ENCODE assay signal across 9 mouse cellular contexts in the genomic region with DNA sequence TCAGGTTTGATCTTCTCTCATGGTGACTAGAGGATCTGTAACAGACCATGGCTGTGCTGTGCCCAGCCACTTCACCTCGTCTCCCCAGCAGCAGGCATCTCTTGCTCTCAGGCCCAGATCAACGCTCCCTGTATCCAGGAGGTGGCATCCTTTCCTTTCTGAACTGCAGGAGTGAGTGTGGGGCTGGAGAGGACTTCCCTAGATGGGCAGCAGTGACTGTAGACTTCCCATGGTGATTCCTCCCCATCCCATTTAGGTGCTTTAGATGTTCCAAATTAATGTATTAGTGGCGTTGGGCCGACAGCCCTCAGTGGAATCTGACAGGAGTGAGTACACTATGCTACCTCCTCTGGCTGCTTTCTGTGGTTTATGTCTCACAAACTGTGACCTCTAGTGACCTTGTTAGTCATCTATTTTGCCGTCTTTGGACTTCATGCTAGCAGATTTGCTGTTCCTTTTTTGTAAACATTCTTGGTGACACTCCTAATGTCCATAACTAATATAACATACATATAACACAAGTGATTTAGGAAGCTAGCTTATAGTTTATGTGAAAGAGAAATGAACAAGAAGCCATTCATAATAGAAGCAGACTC.
DNase-seq lines count a peak whose midpoint lies in the region; ATAC-seq and TF ChIP-seq lines count a peak whose summit lies in the region.
"Had no signal": no experiment of that assay in that cellular context is flagged by ENCODE, and none has a peak within 500 bp of the region (broad histone marks: within the 10 kb centered on the region; RNA-seq: fewer than 3 reads in every experiment).

No protein-coding gene starts in this region.

- ATAC-seq in intestine, postnatal 0 days: no peak
- no peak for ATAC-seq in intestine, embryonic 15.5 days
- ATAC-seq in midbrain, embryonic 13.5 days: no peak

- no peaks in the 10 kb centered on the region for H3K27me3 ChIP-seq in intestine, postnatal 0 days (replicated peaks; ENCODE audit: control insufficient read depth, insufficient read depth, low read length)
- H3K27me3 ChIP-seq in intestine, embryonic 15.5 days (replicated peaks): no peaks in the 10 kb centered on the region
- H3K27me3 ChIP-seq in C2C12 (ENCODE audit: control insufficient read depth, insufficient read depth, insufficient read length): no peaks in the 10 kb centered on the region
- no peaks in the 10 kb centered on the region for H3K27me3 ChIP-seq in limb, embryonic 10.5 days (ENCODE audit: low read depth, poor library complexity, severe bottlenecking)
- H3K27me3 ChIP-seq in midbrain, embryonic 13.5 days: no peaks in the 10 kb centered on the region

- no peak overlapping the region for H3K4me2 ChIP-seq in intestine, postnatal 0 days (replicated peaks; ENCODE audit: low read depth)
- no peak overlapping the region for H3K4me2 ChIP-seq in intestine, embryonic 15.5 days (replicated peaks)
- H3K4me2 ChIP-seq in midbrain, embryonic 13.5 days (replicated peaks): no peak overlapping the region

- no peak overlapping the region for H3K4me3 ChIP-seq in intestine, postnatal 0 days (ENCODE audit: low read depth, low read length)
- H3K4me3 ChIP-seq in intestine, embryonic 15.5 days (replicated peaks): no peak overlapping the region
- no peak overlapping the region for H3K4me3 ChIP-seq in C2C12 (ENCODE audit: insufficient read depth, poor library complexity, severe bottlenecking)
- H3K4me3 ChIP-seq in limb, embryonic 10.5 days: no peak overlapping the region
- H3K4me3 ChIP-seq in midbrain, embryonic 13.5 days (replicated peaks): no peak overlapping the region

- H3K9ac ChIP-seq in intestine, postnatal 0 days (ENCODE audit: low read depth, low read length): no peak overlapping the region
- H3K9ac ChIP-seq in intestine, embryonic 15.5 days: no peak overlapping the region
- H3K9ac ChIP-seq in midbrain, embryonic 13.5 days (replicated peaks): no peak overlapping the region

- H3K36me3 ChIP-seq in intestine, postnatal 0 days (ENCODE audit: control insufficient read depth, insufficient read depth): peaks cover 32% of the 10 kb centered on the region; the same call in 1 of the 2 replicates
- H3K36me3 ChIP-seq in intestine, embryonic 15.5 days: 0 out of 2 replicates have a peak, but pooled peaks cover 7% of the 10 kb centered on the region
- no peaks in the 10 kb centered on the region for H3K36me3 ChIP-seq in C2C12 (ENCODE audit: control insufficient read depth, insufficient read depth)
- peaks cover 27% of the 10 kb centered on the region for H3K36me3 ChIP-seq in limb, embryonic 10.5 days
- peaks cover 51% of the 10 kb centered on the region for H3K36me3 ChIP-seq in midbrain, embryonic 13.5 days

- H3ac ChIP-seq in C2C12 (ENCODE audit: control insufficient read depth, insufficient read length, low read depth): no peak overlapping the region

- WGBS in intestine, postnatal 0 days: 80% methylated on average over 5 of the region's 5 CpGs
- WGBS in intestine, embryonic 15.5 days: 80% methylated on average over 5 of the region's 5 CpGs
- WGBS in limb, embryonic 10.5 days: 78% methylated on average over 5 of the region's 5 CpGs
- 84% methylated on average over 5 of the region's 5 CpGs for WGBS in midbrain, embryonic 13.5 days

- peak overlapping the region; percentile 21; the same call in 1 of the 2 replicates for H3K27ac ChIP-seq in intestine, postnatal 0 days (ENCODE audit: low read depth, low read length)
- no peak overlapping the region for H3K27ac ChIP-seq in intestine, embryonic 15.5 days
- peak overlapping the region; percentile 50; the same call in 1 of the 2 replicates for H3K27ac ChIP-seq in limb, embryonic 10.5 days
- no peak overlapping the region for H3K27ac ChIP-seq in midbrain, embryonic 13.5 days

- no peaks in the 10 kb centered on the region for H3K79me2 ChIP-seq in C2C12 (ENCODE audit: control insufficient read depth, insufficient read depth)

- H3K4me1 ChIP-seq in intestine, postnatal 0 days (replicated peaks; ENCODE audit: control insufficient read depth, insufficient read depth, low read length): 0 out of 2 replicates have a peak, but pooled peaks cover 6% of the 10 kb centered on the region
- H3K4me1 ChIP-seq in intestine, embryonic 15.5 days (replicated peaks): no peaks in the 10 kb centered on the region; the same call in 1 of the 2 replicates
- H3K4me1 ChIP-seq in limb, embryonic 10.5 days: peaks cover 29% of the 10 kb centered on the region
- peaks cover 5% of the 10 kb centered on the region; the same call in 1 of the 2 replicates for H3K4me1 ChIP-seq in midbrain, embryonic 13.5 days (replicated peaks)

- H3K9me3 ChIP-seq in intestine, postnatal 0 days (ENCODE audit: control insufficient read depth): no peaks in the 10 kb centered on the region
- no peaks in the 10 kb centered on the region for H3K9me3 ChIP-seq in intestine, embryonic 15.5 days
- H3K9me3 ChIP-seq in limb, embryonic 10.5 days (replicated peaks): no peaks in the 10 kb centered on the region
- peaks cover 4% of the 10 kb centered on the region; the same call in 1 of the 2 replicates for H3K9me3 ChIP-seq in midbrain, embryonic 13.5 days

- TF ChIP-seq CTCF in intestine, postnatal 0 days (IDR thresholded peaks at IDR 0.05; ENCODE audit: low read depth): peak; percentile 62
- TF ChIP-seq CTCF in C2C12 (IDR thresholded peaks at IDR 0.05; ENCODE audit: control insufficient read depth, insufficient read depth, insufficient read length): peak; percentile 36

- DNase-seq in NIH3T3 (ENCODE audit: low read depth): peak; percentile 49
- no peak for DNase-seq in limb, embryonic 10.5 days (ENCODE audit: low spot score)
- no peak for DNase-seq in ovary, adult 18-20 months (ENCODE audit: low spot score)
- DNase-seq in urinary bladder, postnatal 36 days (ENCODE audit: low spot score in 2 of 2): no peak
- DNase-seq: gastrocnemius, postnatal 14 days had no signal

- no peaks in the 10 kb centered on the region for H3K79me3 ChIP-seq in C2C12 (ENCODE audit: low read depth)

TF ChIP-seq in C2C12, 6 proteins besides CTCF, POLR2A, EP300 and RAD21:
- TF ChIP-seq USF1 (IDR thresholded peaks at IDR 0.05; ENCODE audit: low read depth) (no peak), MAX (IDR thresholded peaks at IDR 0.05) (no peak), FOSL1 (IDR thresholded peaks at IDR 0.05; ENCODE audit: insufficient read depth, low read length, poor library complexity, severe bottlenecking) (no peak), MYOD1 (IDR thresholded peaks at IDR 0.05; ENCODE audit: control insufficient read depth, insufficient read length, low read depth) (no peak), CEBPB (IDR thresholded peaks at IDR 0.05; ENCODE audit: low read depth) (no peak)

Comparison
In these comparisons a context has a peak if more than half of its experiments do, and no peak if none do; other contexts are left out.
1. H3K27ac ChIP-seq: peak in intestine, postnatal 0 days (single experiment) and limb, embryonic 10.5 days (single experiment); none in intestine, embryonic 15.5 days (single experiment) and midbrain, embryonic 13.5 days (single experiment).